Mouse (Mus musculus): ENCODE measurements around the gene Cda. TPM values are rescaled to one million over a fixed set of nuclear protein-coding genes. Genes with fewer than 3 reads are reported as not detected.

The Cda gene
- polyA plus RNA-seq, 1 experiment from 2014 or later, result 7.4 TPM

DNA sequence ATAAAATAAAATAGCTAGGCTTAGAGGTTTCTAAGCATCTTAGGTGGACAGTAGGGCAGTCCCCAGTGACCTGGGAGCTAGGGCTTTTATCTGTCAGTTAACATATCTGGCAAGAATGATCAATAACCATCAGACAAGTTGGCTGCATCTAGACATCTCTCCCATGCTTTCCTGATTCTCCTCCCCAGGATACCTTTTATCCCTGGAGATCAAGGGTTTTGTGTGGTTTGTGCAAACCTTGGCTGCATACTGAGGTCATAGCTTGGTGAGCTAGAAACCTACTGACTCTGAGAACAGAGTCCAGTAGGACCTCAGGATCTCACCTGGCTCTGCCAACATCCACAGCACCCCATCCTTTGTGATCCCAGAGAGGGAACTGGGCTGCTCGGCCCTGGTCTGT, 20.5 kb downstream of the Cda start:
- no peak for ATAC-seq (ENCODE audit: insufficient number of reproducible peaks, low FRiP score, low TSS enrichment, low read depth)
- H3K4me3 ChIP-seq (replicated peaks), result no peak overlapping the region
- H3K9ac ChIP-seq, result no peak overlapping the region
- no peak overlapping the region for H3K4me2 ChIP-seq (replicated peaks)
- H3K27me3 ChIP-seq, result no peaks in the 10 kb centered on the region
- WGBS, result 67% methylated on average over 1 of the region's 1 CpGs
- 0 out of 2 replicates have a peak, but pooled peaks cover 3% of the 10 kb centered on the region for H3K9me3 ChIP-seq (replicated peaks)
- H3K27ac ChIP-seq (replicated peaks), result no peak overlapping the region
- H3K4me1 ChIP-seq, result peaks cover 8% of the 10 kb centered on the region; the same call in 1 of the 2 replicates
- H3K36me3 ChIP-seq, result no peaks in the 10 kb centered on the region

- H3K9me3 ChIP-seq (replicated peaks), result no peaks in the 10 kb centered on the region
- H3K36me3 ChIP-seq, result no peaks in the 10 kb centered on the region
- H3K4me3 ChIP-seq (replicated peaks), result no peak overlapping the region
- no peak overlapping the region for H3K4me2 ChIP-seq (replicated peaks)
- no peaks in the 10 kb centered on the region for H3K27me3 ChIP-seq
- H3K27ac ChIP-seq (replicated peaks), result no peak overlapping the region
- 73% methylated on average over 9 of the region's 9 CpGs for WGBS
- H3K9ac ChIP-seq, result no peak overlapping the region
- H3K4me1 ChIP-seq, result peaks cover 15% of the 10 kb centered on the region; the same call in 1 of the 2 replicates
- no peak for ATAC-seq (ENCODE audit: insufficient number of reproducible peaks, low FRiP score, low TSS enrichment, low read depth)
Observed at GRCm38 (mm10) chr4:138344891-138345545, 22.8 kb downstream of the Cda start.

DNA sequence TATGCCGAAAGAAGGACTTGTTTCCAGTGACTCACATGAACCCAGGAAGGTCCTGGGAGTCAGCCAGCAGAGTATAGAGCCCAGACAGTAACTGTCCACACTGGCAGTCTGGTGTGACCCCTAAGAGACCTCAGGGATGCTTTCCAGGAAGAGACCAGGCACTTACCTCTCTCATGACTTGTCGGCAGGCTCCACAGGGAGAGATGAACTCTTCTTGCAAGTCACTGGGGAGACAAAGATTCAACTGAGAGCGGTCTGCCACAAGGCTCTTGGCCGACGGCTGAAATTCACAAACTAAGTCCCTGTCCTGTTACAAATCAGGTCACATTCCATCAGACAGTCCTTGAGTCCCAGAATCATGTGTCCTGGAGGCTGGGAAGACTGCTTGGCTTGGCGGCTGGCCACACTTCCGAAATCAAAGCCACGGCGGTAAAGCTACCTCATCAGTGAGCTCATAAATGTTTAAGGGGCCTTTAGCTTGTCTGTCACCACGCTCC, 24.4 kb downstream of the Cda start:
- WGBS, result 63% methylated on average over 10 of the region's 10 CpGs

GRCm38 (mm10) chr4:138342778-138343177, 25.0 kb downstream of the Cda start:
- WGBS, result 79% methylated on average over 6 of the region's 6 CpGs
- no peak for ATAC-seq (ENCODE audit: insufficient number of reproducible peaks, low FRiP score, low TSS enrichment, low read depth)
- H3K9me3 ChIP-seq (replicated peaks), result no peaks in the 10 kb centered on the region
- H3K9ac ChIP-seq, result no peak overlapping the region
- H3K27me3 ChIP-seq, result no peaks in the 10 kb centered on the region
- peaks cover 15% of the 10 kb centered on the region; the same call in 1 of the 2 replicates for H3K4me1 ChIP-seq
- H3K4me3 ChIP-seq (replicated peaks), result no peak overlapping the region
- no peak overlapping the region for H3K4me2 ChIP-seq (replicated peaks)
- no peak overlapping the region for H3K27ac ChIP-seq (replicated peaks)
- H3K36me3 ChIP-seq, result no peaks in the 10 kb centered on the region

More for the DNA sequence above, 24.4 kb downstream of the Cda start:
- H3K27ac ChIP-seq (replicated peaks), result no peak overlapping the region
- no peak overlapping the region for H3K4me3 ChIP-seq (replicated peaks)
- no peaks in the 10 kb centered on the region for H3K9me3 ChIP-seq (replicated peaks)
- no peaks in the 10 kb centered on the region for H3K27me3 ChIP-seq
- H3K4me2 ChIP-seq (replicated peaks), result no peak overlapping the region
- no peak overlapping the region for H3K9ac ChIP-seq
- H3K4me1 ChIP-seq, result peaks cover 15% of the 10 kb centered on the region; the same call in 1 of the 2 replicates
- ATAC-seq (ENCODE audit: insufficient number of reproducible peaks, low FRiP score, low TSS enrichment, low read depth), result no peak
- no peaks in the 10 kb centered on the region for H3K36me3 ChIP-seq

DNA sequence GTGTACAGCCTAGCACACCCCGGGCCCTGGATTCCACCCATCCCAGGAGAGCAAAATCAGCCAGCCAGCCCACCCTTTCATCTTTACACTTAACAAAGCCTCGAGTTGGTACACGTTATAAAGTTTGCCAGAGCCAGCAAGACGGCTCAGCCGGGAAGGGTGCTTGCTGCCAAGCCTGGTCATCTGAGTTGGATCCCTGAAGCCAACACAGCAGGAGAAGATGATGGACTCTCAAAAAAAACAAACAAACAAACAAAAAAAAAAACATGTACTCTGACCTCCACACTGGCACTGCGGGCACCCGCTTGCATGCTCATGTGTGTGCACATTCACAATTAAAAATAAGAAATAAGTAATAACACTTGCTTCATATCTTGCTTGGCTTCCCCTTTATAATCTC, 25.7 kb downstream of the Cda start:
- H3K4me3 ChIP-seq (replicated peaks), result no peak overlapping the region
- no peak overlapping the region for H3K4me2 ChIP-seq (replicated peaks)
- H3K27ac ChIP-seq (replicated peaks), result no peak overlapping the region
- no peaks in the 10 kb centered on the region for H3K36me3 ChIP-seq
- no peaks in the 10 kb centered on the region for H3K27me3 ChIP-seq
- peaks cover 15% of the 10 kb centered on the region; the same call in 1 of the 2 replicates for H3K4me1 ChIP-seq
- H3K9me3 ChIP-seq (replicated peaks), result no peaks in the 10 kb centered on the region
- 54% methylated on average over 7 of the region's 7 CpGs for WGBS
- no peak overlapping the region for H3K9ac ChIP-seq
- ATAC-seq (ENCODE audit: insufficient number of reproducible peaks, low FRiP score, low TSS enrichment, low read depth), result no peak

DNA sequence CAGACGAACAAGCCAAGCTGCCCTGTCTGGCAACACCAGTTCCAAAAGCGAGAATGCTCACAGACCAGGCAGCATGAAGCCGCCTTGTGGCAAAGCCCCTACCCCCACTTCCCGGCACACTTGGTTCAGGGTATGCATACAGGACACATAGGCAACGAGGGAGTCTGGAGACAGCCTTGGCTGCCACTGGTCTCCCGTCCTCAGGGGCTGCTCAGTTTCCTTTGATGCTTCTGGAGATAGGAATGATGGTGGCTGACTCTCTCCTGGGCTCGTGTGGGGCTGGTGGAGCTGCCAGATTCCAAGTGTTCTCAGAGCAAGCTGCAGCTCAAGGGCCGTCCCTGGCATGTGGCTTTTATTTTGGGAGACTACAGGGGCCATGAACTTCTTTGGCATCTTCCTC, 26.4 kb downstream of the Cda start:
- H3K4me2 ChIP-seq (replicated peaks), result no peak overlapping the region
- H3K27ac ChIP-seq (replicated peaks), result no peak overlapping the region; the same call in 1 of the 2 replicates
- no peak for ATAC-seq (ENCODE audit: insufficient number of reproducible peaks, low FRiP score, low TSS enrichment, low read depth)
- no peak overlapping the region for H3K9ac ChIP-seq
- no peaks in the 10 kb centered on the region for H3K36me3 ChIP-seq
- no peak overlapping the region for H3K4me3 ChIP-seq (replicated peaks)
- H3K27me3 ChIP-seq, result no peaks in the 10 kb centered on the region
- H3K4me1 ChIP-seq, result peaks cover 15% of the 10 kb centered on the region; the same call in 1 of the 2 replicates
- H3K9me3 ChIP-seq (replicated peaks), result no peaks in the 10 kb centered on the region
- WGBS, result 42% methylated on average over 8 of the region's 8 CpGs

- Histone ChIP-seq H3K36me3 (no peaks in the 10 kb centered on the region), H3K9me3 (replicated peaks) (no peaks in the 10 kb centered on the region), H3K4me1 (peaks cover 15% of the 10 kb centered on the region; the same call in 1 of the 2 replicates), H3K27ac (replicated peaks) (no peak overlapping the region), H3K4me3 (replicated peaks) (no peak overlapping the region), H3K9ac (no peak overlapping the region), H3K27me3 (no peaks in the 10 kb centered on the region), H3K4me2 (replicated peaks) (no peak overlapping the region)
- no peak for ATAC-seq (ENCODE audit: insufficient number of reproducible peaks, low FRiP score, low TSS enrichment, low read depth)
- WGBS, result 22% methylated on average over 4 of the region's 4 CpGs
Observed at GRCm38 (mm10) chr4:138339963-138340362, 27.8 kb downstream of the Cda start.

- no peak overlapping the region for H3K4me3 ChIP-seq (replicated peaks)
- 78% methylated on average over 9 of the region's 9 CpGs for WGBS
- no peak overlapping the region for H3K9ac ChIP-seq
- no peak overlapping the region for H3K4me2 ChIP-seq (replicated peaks)
- no peaks in the 10 kb centered on the region for H3K9me3 ChIP-seq (replicated peaks)
- 0 out of 2 replicates have a peak, but pooled peaks cover 7% of the 10 kb centered on the region for H3K4me1 ChIP-seq
- H3K36me3 ChIP-seq, result no peaks in the 10 kb centered on the region
- H3K27me3 ChIP-seq, result no peaks in the 10 kb centered on the region; the same call in 1 of the 2 replicates
- no peak for ATAC-seq (ENCODE audit: insufficient number of reproducible peaks, low FRiP score, low TSS enrichment, low read depth)
- no peak overlapping the region for H3K27ac ChIP-seq (replicated peaks)
Observed at GRCm38 (mm10) chr4:138337341-138337740, 30.5 kb downstream of the Cda start.

DNA sequence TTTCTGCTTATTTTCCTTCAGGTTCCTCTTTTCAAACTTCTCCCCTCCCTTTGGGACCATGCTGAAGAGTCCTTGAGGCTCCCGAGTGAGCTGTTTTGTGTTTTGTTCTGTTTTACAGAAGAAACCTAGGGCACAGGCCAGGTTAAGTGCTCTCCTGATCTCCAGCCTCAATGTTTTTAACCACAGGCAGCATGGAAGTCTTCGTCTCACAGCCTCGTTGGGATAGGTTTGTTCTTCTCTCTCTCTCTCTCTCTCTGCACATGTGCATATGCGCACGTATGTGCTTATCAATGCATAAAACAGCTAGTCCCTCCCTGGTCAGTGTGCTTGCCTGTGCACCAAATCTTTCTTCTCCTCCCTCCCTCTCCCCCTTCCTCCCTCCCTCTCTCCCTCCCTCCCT, 30.9 kb downstream of the Cda start:
- Histone ChIP-seq H3K27me3 (peaks cover 2% of the 10 kb centered on the region), H3K9me3 (replicated peaks) (no peaks in the 10 kb centered on the region), H3K4me3 (replicated peaks) (no peak overlapping the region), H3K4me1 (0 out of 2 replicates have a peak, but pooled peaks cover 7% of the 10 kb centered on the region), H3K9ac (no peak overlapping the region), H3K4me2 (replicated peaks) (no peak overlapping the region), H3K36me3 (no peaks in the 10 kb centered on the region), H3K27ac (replicated peaks) (no peak overlapping the region)
- 66% methylated on average over 5 of the region's 5 CpGs for WGBS
- no peak for ATAC-seq (ENCODE audit: insufficient number of reproducible peaks, low FRiP score, low TSS enrichment, low read depth)

DNA sequence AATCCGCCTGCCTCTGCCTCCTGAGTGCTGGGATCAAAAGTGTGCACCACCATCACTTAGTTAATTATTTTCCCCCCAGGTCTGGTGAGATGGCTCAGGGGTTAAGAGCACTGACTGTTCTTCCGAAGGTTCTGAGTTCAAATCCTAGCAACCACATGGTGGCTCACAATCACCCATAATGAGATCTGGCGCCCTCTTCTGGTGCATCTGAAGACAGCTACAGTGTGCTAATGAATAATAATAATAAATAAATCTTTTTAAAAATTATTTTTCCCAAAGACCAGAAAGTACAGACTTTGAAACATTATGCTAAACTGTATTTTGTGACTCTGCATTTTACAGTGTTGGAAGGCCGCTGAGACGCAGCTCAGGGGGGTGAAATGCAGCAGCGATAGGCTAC, 32.1 kb downstream of the Cda start:
- Histone ChIP-seq H3K9me3 (replicated peaks) (no peaks in the 10 kb centered on the region), H3K27me3 (peaks cover 14% of the 10 kb centered on the region), H3K27ac (replicated peaks) (no peak overlapping the region), H3K4me3 (replicated peaks) (no peak overlapping the region), H3K36me3 (no peaks in the 10 kb centered on the region), H3K4me1 (peaks cover 4% of the 10 kb centered on the region; the same call in 1 of the 2 replicates), H3K4me2 (replicated peaks) (no peak overlapping the region), H3K9ac (no peak overlapping the region)
- ATAC-seq (ENCODE audit: insufficient number of reproducible peaks, low FRiP score, low TSS enrichment, low read depth), result no peak
- 85% methylated on average over 6 of the region's 6 CpGs for WGBS

DNA sequence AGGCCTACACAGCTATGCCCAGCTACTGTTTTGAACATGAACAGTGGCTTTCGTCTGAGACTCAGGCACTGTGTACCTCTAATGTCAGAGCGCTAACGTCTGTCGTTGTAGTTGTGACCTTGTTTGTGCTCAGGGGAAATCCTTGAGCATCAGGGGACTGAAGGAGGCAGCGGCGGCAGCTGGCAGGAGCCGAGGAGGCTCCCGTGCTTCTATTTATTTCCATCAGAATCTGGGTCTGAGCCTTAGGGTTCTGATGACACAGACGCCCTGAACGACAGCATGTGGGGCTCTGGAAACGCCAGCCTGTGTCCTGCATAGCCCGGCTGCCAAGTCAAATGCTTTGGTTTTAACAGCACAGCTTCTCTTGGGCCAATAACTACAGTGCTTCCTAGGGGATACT, 32.8 kb downstream of the Cda start:
- no peak for ATAC-seq (ENCODE audit: insufficient number of reproducible peaks, low FRiP score, low TSS enrichment, low read depth)

GRCm38 (mm10) chr4:138333135-138333534, 34.7 kb downstream of the Cda start:
- ATAC-seq (ENCODE audit: insufficient number of reproducible peaks, low FRiP score, low TSS enrichment, low read depth), result no peak
- Histone ChIP-seq H3K27me3 (peaks cover 16% of the 10 kb centered on the region), H3K27ac (replicated peaks) (no peak overlapping the region), H3K4me2 (replicated peaks) (no peak overlapping the region), H3K4me1 (peaks cover 6% of the 10 kb centered on the region; the same call in 1 of the 2 replicates), H3K9me3 (replicated peaks) (no peaks in the 10 kb centered on the region), H3K9ac (no peak overlapping the region), H3K36me3 (no peaks in the 10 kb centered on the region), H3K4me3 (replicated peaks) (no peak overlapping the region)
- WGBS, result 79% methylated on average over 4 of the region's 4 CpGs

More for the DNA sequence above, 32.8 kb downstream of the Cda start:
- no peak overlapping the region for H3K27ac ChIP-seq (replicated peaks)
- peaks cover 16% of the 10 kb centered on the region for H3K27me3 ChIP-seq
- 75% methylated on average over 12 of the region's 12 CpGs for WGBS
- no peak overlapping the region for H3K4me2 ChIP-seq (replicated peaks)
- H3K36me3 ChIP-seq, result no peaks in the 10 kb centered on the region
- H3K4me1 ChIP-seq, result peaks cover 6% of the 10 kb centered on the region; the same call in 1 of the 2 replicates
- no peaks in the 10 kb centered on the region for H3K9me3 ChIP-seq (replicated peaks)
- no peak overlapping the region for H3K4me3 ChIP-seq (replicated peaks)
- no peak overlapping the region for H3K9ac ChIP-seq
